Mouse (Mus musculus) embryonic facial prominence, embryonic 11.5 days (tissue): Measurements from ENCODE around the gene Arhgap20. TPM values are rescaled to one million over a fixed set of nuclear protein-coding genes. Genes with fewer than 3 reads are reported as not detected.

Source experiments
- ATAC-seq: fragments of 200-750 bp; cut with Nextera tagmentation; replicated peaks from 2 replicates; pipeline ENCODE4 v1.8.0; 2017; ENCODE audit warnings: low read depth; ENCODE audit not compliant: insufficient number of reproducible peaks, low FRiP score, low TSS enrichment
- DNase-seq: peaks from one replicate; pipeline ENCODE4 v3.0.0-alpha.2; 2015; ENCODE audit warnings: low spot score
- H3K27ac ChIP-seq: fragments of 300-500 bp; sonication (generic); replicated peaks from 2 replicates; pipeline ENCODE4 v1.5.1; 2014; ENCODE audit warnings: mild to moderate bottlenecking, low read depth, low read length, control low read depth
- H3K27me3 ChIP-seq: fragments of 300-500 bp; sonication (generic); 2 replicates; pipeline ENCODE4 v1.6.1; 2014; ENCODE audit warnings: mild to moderate bottlenecking, low read length, moderate library complexity, mixed read lengths; ENCODE audit not compliant: control insufficient read depth, insufficient read depth
- H3K36me3 ChIP-seq: fragments of 300-500 bp; sonication (generic); replicated peaks from 2 replicates; pipeline ENCODE4 v1.6.1; 2014; ENCODE audit warnings: low read depth, mild to moderate bottlenecking, low read length, moderate library complexity, mixed read lengths; ENCODE audit not compliant: control insufficient read depth, insufficient read depth
- H3K4me1 ChIP-seq: fragments of 300-500 bp; sonication (generic); 2 replicates; pipeline ENCODE4 v1.6.1; 2014; ENCODE audit warnings: low read length, mixed read lengths; ENCODE audit not compliant: control insufficient read depth, insufficient read depth
- H3K4me2 ChIP-seq: fragments of 300-500 bp; sonication (generic); 2 replicates; pipeline ENCODE4 v1.6.1; 2014; ENCODE audit warnings: low read depth, mild to moderate bottlenecking, control low read depth, low read length, moderate library complexity
- H3K4me3 ChIP-seq: fragments of 300-500 bp; sonication (generic); 2 replicates; pipeline ENCODE4 v1.5.1; 2014; ENCODE audit warnings: low read depth, low read length, control low read depth
- H3K9ac ChIP-seq: fragments of 300-500 bp; sonication (generic); replicated peaks from 2 replicates; pipeline ENCODE4 v1.6.1; 2014; ENCODE audit warnings: mild to moderate bottlenecking, control low read depth, low read length
- H3K9me3 ChIP-seq: fragments of 300-500 bp; sonication (generic); replicated peaks from 2 replicates; pipeline ENCODE4 v1.6.1; 2016; ENCODE audit warnings: mild to moderate bottlenecking, low read length, inconsistent platforms, mixed read lengths; ENCODE audit not compliant: control insufficient read depth
- WGBS: fragments of 180-500 bp; shearing (Covaris S2); extraction: QIAGEN DNeasy Blood & Tissue Kit; methylation state at CpG from one replicate; pipeline ENCODE4 v1.1.7; 2014; 5-methylcytosine and 5-hydroxymethylcytosine counted together
- polyA plus RNA-seq: library from polyadenylated mRNA; unstranded; fragments of >200 nt; fragmentation: Nextera tagmentation; extraction: Ambion mirVana; gene quantifications from 2 replicates; pipeline ENCODE4 v1.2.1, GENCODE M21; 2014

Arhgap20 gene
- polyA plus RNA-seq, 1 experiment from 2014 or later: 1.7 TPM

GRCm38 (mm10) chr9:51812931-51813330 is 47.8 kb downstream of the Arhgap20 start:
- Histone ChIP-seq H3K9ac (no peak overlapping the region), H3K4me2 (no peak overlapping the region), H3K36me3 (no peaks in the 10 kb centered on the region), H3K9me3 (no peaks in the 10 kb centered on the region), H3K27ac (no peak overlapping the region), H3K4me3 (no peak overlapping the region), H3K4me1 (no peaks in the 10 kb centered on the region), H3K27me3 (no peaks in the 10 kb centered on the region)
- DNase-seq (no peak), ATAC-seq (no peak)
- WGBS: 83% methylated on average over 1 of the region's 1 CpGs

DNA sequence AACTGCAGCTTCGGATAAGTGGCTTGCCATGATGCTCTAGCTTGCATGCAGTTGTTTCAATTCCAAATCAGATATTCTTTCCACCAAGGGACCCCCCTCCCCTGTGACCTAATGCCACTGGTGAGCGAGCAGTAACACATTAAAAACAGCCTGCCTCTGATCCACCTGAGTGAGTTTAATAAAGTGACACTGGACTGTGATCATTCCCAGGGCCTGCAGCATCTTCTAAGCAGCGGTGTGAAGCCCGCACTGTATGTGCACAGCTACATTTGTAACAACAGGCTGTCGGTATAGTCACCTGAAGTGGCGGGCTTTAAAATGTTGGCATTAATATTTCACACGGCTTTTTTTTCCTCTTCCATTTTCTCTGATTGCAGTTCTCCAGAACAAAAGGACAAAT is 59.4 kb downstream of the Arhgap20 start:
- Histone ChIP-seq H3K27ac (no peak overlapping the region), H3K27me3 (no peaks in the 10 kb centered on the region), H3K9me3 (no peaks in the 10 kb centered on the region), H3K4me3 (no peak overlapping the region), H3K36me3 (no peaks in the 10 kb centered on the region), H3K9ac (no peak overlapping the region), H3K4me2 (no peak overlapping the region), H3K4me1 (no peaks in the 10 kb centered on the region)
- DNase-seq (no peak), ATAC-seq (no peak)
- WGBS: 89% methylated on average over 7 of the region's 7 CpGs

- Histone ChIP-seq H3K9ac (no peak overlapping the region), H3K4me1 (no peaks in the 10 kb centered on the region), H3K27me3 (no peaks in the 10 kb centered on the region), H3K27ac (no peak overlapping the region), H3K4me2 (no peak overlapping the region), H3K36me3 (no peaks in the 10 kb centered on the region), H3K4me3 (no peak overlapping the region), H3K9me3 (no peaks in the 10 kb centered on the region)
- WGBS: 83% methylated on average over 11 of the region's 11 CpGs
- DNase-seq: no peak
- ATAC-seq: no peak
These were observed 66.5 kb downstream of the Arhgap20 start for GRCm38 (mm10) chr9:51831596-51831995.

DNA sequence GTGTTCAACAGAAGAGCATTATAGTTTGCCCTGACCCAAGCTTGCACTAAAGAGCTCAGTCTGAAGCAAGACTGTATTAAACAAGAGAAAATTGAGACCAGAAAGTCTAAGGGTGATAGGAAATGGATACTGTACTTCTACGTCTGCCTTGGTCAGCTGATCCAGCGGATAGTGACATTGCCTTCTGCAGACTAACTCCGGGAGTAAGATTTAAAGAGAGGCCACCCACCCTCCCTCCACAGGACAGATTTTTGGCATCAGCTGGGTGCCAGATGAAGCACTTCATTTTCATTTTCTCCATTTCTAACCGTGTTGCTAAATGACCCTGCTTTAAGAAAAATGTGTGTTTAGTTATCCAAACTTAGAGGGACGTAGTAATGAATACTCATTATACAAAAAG is 67.2 kb downstream of the Arhgap20 start:
- ATAC-seq: no peak
- Histone ChIP-seq H3K9ac (no peak overlapping the region), H3K4me3 (no peak overlapping the region), H3K4me1 (no peaks in the 10 kb centered on the region), H3K27ac (no peak overlapping the region), H3K4me2 (no peak overlapping the region), H3K36me3 (no peaks in the 10 kb centered on the region), H3K9me3 (no peaks in the 10 kb centered on the region), H3K27me3 (no peaks in the 10 kb centered on the region)
- WGBS: 71% methylated on average over 5 of the region's 5 CpGs
- no peak for DNase-seq

GRCm38 (mm10) chr9:51837716-51838115 is 72.6 kb downstream of the Arhgap20 start:
- H3K27ac ChIP-seq: no peak overlapping the region
- H3K4me1 ChIP-seq: no peaks in the 10 kb centered on the region
- H3K4me3 ChIP-seq: no peak overlapping the region
- no peaks in the 10 kb centered on the region for H3K27me3 ChIP-seq
- 59% methylated on average over 7 of the region's 7 CpGs for WGBS
- no peak overlapping the region for H3K9ac ChIP-seq
- ATAC-seq (no peak), DNase-seq (no peak)
- no peaks in the 10 kb centered on the region for H3K36me3 ChIP-seq
- no peak overlapping the region for H3K4me2 ChIP-seq
- no peaks in the 10 kb centered on the region for H3K9me3 ChIP-seq

- ATAC-seq (no peak), DNase-seq (no peak)
- no peak overlapping the region for H3K4me3 ChIP-seq
- H3K9me3 ChIP-seq: no peaks in the 10 kb centered on the region
- WGBS: 82% methylated on average over 4 of the region's 4 CpGs
- H3K27me3 ChIP-seq: no peaks in the 10 kb centered on the region
- no peak overlapping the region for H3K9ac ChIP-seq
- H3K4me2 ChIP-seq: no peak overlapping the region
- H3K27ac ChIP-seq: no peak overlapping the region
- H3K4me1 ChIP-seq: no peaks in the 10 kb centered on the region
- no peaks in the 10 kb centered on the region for H3K36me3 ChIP-seq
These were observed 78.1 kb downstream of the Arhgap20 start for GRCm38 (mm10) chr9:51843216-51843615.

GRCm38 (mm10) chr9:51845796-51846195 is 80.7 kb downstream of the Arhgap20 start:
- WGBS: 89% methylated on average over 10 of the region's 10 CpGs
- Histone ChIP-seq H3K27me3 (no peaks in the 10 kb centered on the region), H3K4me1 (no peaks in the 10 kb centered on the region), H3K27ac (no peak overlapping the region), H3K4me3 (no peak overlapping the region), H3K4me2 (no peak overlapping the region), H3K9me3 (no peaks in the 10 kb centered on the region), H3K9ac (no peak overlapping the region), H3K36me3 (no peaks in the 10 kb centered on the region)
- ATAC-seq (no peak), DNase-seq (no peak)

DNA sequence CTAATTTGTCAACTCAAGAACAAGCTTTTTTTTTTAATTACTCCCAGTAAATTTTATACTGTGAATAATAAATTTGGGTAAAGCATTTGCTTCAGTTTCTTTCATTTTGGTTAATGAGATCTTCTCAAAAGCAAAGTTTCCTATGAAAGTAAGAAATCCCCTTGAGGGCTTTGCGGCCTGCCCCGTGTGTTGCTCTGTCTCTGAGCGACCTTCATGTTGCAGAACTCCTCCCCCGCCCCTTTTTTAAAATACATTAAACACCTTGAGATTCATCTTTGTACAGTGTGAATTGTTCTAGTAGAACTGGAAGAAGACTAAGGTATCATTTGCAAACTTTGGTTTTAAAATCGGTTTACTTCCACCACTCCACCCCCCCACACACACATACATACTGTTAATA is 88.6 kb downstream of the Arhgap20 start:
- H3K27me3 ChIP-seq: no peaks in the 10 kb centered on the region
- DNase-seq (no peak), ATAC-seq (no peak)
- no peaks in the 10 kb centered on the region for H3K9me3 ChIP-seq
- H3K4me3 ChIP-seq: no peak overlapping the region
- H3K4me2 ChIP-seq: no peak overlapping the region
- WGBS: 90% methylated on average over 5 of the region's 5 CpGs
- no peak overlapping the region for H3K9ac ChIP-seq
- no peaks in the 10 kb centered on the region for H3K36me3 ChIP-seq
- H3K4me1 ChIP-seq: no peaks in the 10 kb centered on the region
- no peak overlapping the region for H3K27ac ChIP-seq
